Mouse (Mus musculus) CH12.LX (cell line): ENCODE measurements at regions not wholly inside any gene's neighbourhood (a gene's known extent, or its start where the extent isn't known, plus 50 kb on each side); places are given as distances from the start of the nearest gene placed in this dataset.
A peak's percentile ranks its signal among the peaks of the same experiment; 100 is the strongest.

Experiments used
- DNase-seq: peaks from one replicate; pipeline ENCODE4 v3.0.0-alpha.2; 2013; ENCODE audit errors: extremely low read depth
- H3K27ac ChIP-seq: 2 replicates; pipeline ENCODE4 v1.5.1; 2012; ENCODE audit warnings: low read depth, mild to moderate bottlenecking, control low read depth, moderate library complexity; ENCODE audit not compliant: insufficient read depth
- H3K27me3 ChIP-seq: replicated peaks from 2 replicates; pipeline ENCODE3; 2012; ENCODE audit warnings: inconsistent platforms
- H3K36me3 ChIP-seq, 2 experiments: replicated peaks in 1 of 2; 2 replicates each; pipeline versions ENCODE3 to v1.6.1; 2012; ENCODE audit warnings: inconsistent platforms in 1 of 2, low read length in 1 of 2, mild to moderate bottlenecking in 1 of 2, mixed read lengths in 1 of 2, moderate library complexity in 1 of 2; ENCODE audit not compliant: control insufficient read depth in 1 of 2, insufficient read depth in 1 of 2
- H3K4me1 ChIP-seq, 2 experiments: 2 replicates each; pipeline ENCODE4 v1.6.1; 2012; ENCODE audit warnings: inconsistent platforms in 1 of 2, moderate library complexity in 1 of 2; ENCODE audit not compliant: insufficient read depth in 2 of 2, control insufficient read depth in 1 of 2
- H3K4me2 ChIP-seq: 2 replicates; pipeline ENCODE4 v1.6.1; 2012; ENCODE audit warnings: low read depth, mild to moderate bottlenecking, control low read depth; ENCODE audit not compliant: poor library complexity, insufficient read depth, severe bottlenecking
- H3K4me3 ChIP-seq, 3 experiments: fragments of 150-350 bp in 1 of 3; sonication (generic) in 1 of 3; replicated peaks in 1 of 3; 2 replicates each; pipeline versions ENCODE3 to v1.5.1; 2011 to 2012; ENCODE audit warnings: low read depth in 2 of 3, low read length in 2 of 3, mild to moderate bottlenecking in 2 of 3, moderate library complexity in 2 of 3, control low read depth in 1 of 3, improper control_type of control experiment in 1 of 3, inconsistent platforms in 1 of 3, mixed read lengths in 1 of 3; ENCODE audit not compliant: poor library complexity in 1 of 3
- H3K79me2 ChIP-seq: replicated peaks from 2 replicates; pipeline ENCODE4 v1.6.1; 2012; ENCODE audit warnings: mild to moderate bottlenecking, moderate library complexity; ENCODE audit not compliant: control insufficient read depth, poor library complexity, insufficient read depth, severe bottlenecking; ENCODE audit errors: extremely low read depth
- H3K9ac ChIP-seq: 2 replicates; pipeline ENCODE4 v1.6.1; 2012; ENCODE audit warnings: low read depth, mild to moderate bottlenecking, control low read depth, moderate library complexity; ENCODE audit not compliant: insufficient read depth
- H3K9me3 ChIP-seq: replicated peaks from 2 replicates; pipeline ENCODE3; 2012; ENCODE audit warnings: low read length, inconsistent platforms, mixed read lengths
- BHLHE40 ChIP-seq: IDR thresholded peaks from 2 replicates; pipeline ENCODE4 v1.6.1; 2011; ENCODE audit warnings: mild to moderate bottlenecking, low read depth, low read length, improper control_type of control experiment
- CHD1 ChIP-seq: IDR thresholded peaks from 2 replicates; pipeline ENCODE4 v1.6.1; 2012; ENCODE audit warnings: low read depth, low read length, improper control_type of control experiment, inconsistent platforms
- CTCF ChIP-seq, 2 experiments: IDR thresholded peaks in 1 of 2; conservative IDR thresholded peaks in 1 of 2; 2 replicates each; pipeline ENCODE4 v1.5.1; 2011 to 2012; ENCODE audit warnings: low read depth in 2 of 2, low read length in 2 of 2, improper control_type of control experiment in 1 of 2, inconsistent platforms in 1 of 2, mild to moderate bottlenecking in 1 of 2, moderate library complexity in 1 of 2
- E2F4 ChIP-seq: IDR thresholded peaks from 2 replicates; pipeline ENCODE4 v1.6.1; 2011; ENCODE audit warnings: low read depth, low read length, improper control_type of control experiment; ENCODE audit not compliant: insufficient replicate concordance
- ELF1 ChIP-seq: IDR thresholded peaks from 2 replicates; pipeline ENCODE4 v1.6.1; 2014; ENCODE audit warnings: low read depth, mild to moderate bottlenecking, inconsistent platforms, low read length, improper control_type of control experiment
- IRF4 ChIP-seq: IDR thresholded peaks from 2 replicates; pipeline ENCODE4 v1.6.1; 2014; ENCODE audit warnings: low read depth, mild to moderate bottlenecking, inconsistent platforms, low read length, improper control_type of control experiment
- KAT2A ChIP-seq: IDR thresholded peaks from 2 replicates; pipeline ENCODE4 v1.6.1; 2012; ENCODE audit warnings: low read length, improper control_type of control experiment, inconsistent platforms; ENCODE audit not compliant: insufficient replicate concordance
- MAX ChIP-seq: IDR thresholded peaks from 2 replicates; pipeline ENCODE4 v1.6.1; 2011; ENCODE audit warnings: low read length, improper control_type of control experiment
- MXI1 ChIP-seq: IDR thresholded peaks from 2 replicates; pipeline ENCODE4 v1.6.1; 2011; ENCODE audit warnings: mild to moderate bottlenecking, low read depth, low read length, improper control_type of control experiment
- MYC ChIP-seq: IDR thresholded peaks from 2 replicates; pipeline ENCODE4 v1.6.1; 2011; ENCODE audit warnings: low read depth, mild to moderate bottlenecking, improper control_type of control experiment, low read length
- PAX5 ChIP-seq: IDR thresholded peaks from 2 replicates; pipeline ENCODE4 v1.6.1; 2012; ENCODE audit warnings: low read length, inconsistent platforms, mixed read lengths
- POLR2AphosphoS2 ChIP-seq: IDR thresholded peaks from 2 replicates; pipeline ENCODE4 v1.6.1; 2011; ENCODE audit warnings: low read depth, low read length, improper control_type of control experiment
- RAD21 ChIP-seq: IDR thresholded peaks from 2 replicates; pipeline ENCODE4 v1.6.1; 2011; ENCODE audit warnings: low read depth, mild to moderate bottlenecking, low read length, improper control_type of control experiment, moderate library complexity
- SIN3A ChIP-seq: IDR thresholded peaks from 2 replicates; pipeline ENCODE4 v1.6.1; 2012; ENCODE audit warnings: low read length, improper control_type of control experiment, inconsistent platforms
- SMC3 ChIP-seq: IDR thresholded peaks from 2 replicates; pipeline ENCODE4 v1.6.1; 2011; ENCODE audit warnings: low read depth, low read length, improper control_type of control experiment
- TBP ChIP-seq: conservative IDR thresholded peaks from 2 replicates; pipeline ENCODE4 v1.6.1; 2011; ENCODE audit warnings: low read depth, low read length, improper control_type of control experiment
- TCF12 ChIP-seq: IDR thresholded peaks from 2 replicates; pipeline ENCODE4 v1.6.1; 2014; ENCODE audit warnings: low read depth, mild to moderate bottlenecking, inconsistent platforms, low read length, improper control_type of control experiment
- USF1 ChIP-seq: IDR thresholded peaks from 2 replicates; pipeline ENCODE4 v1.6.1; 2014; ENCODE audit warnings: low read depth, mild to moderate bottlenecking, inconsistent platforms, low read length, improper control_type of control experiment
- ZKSCAN1 ChIP-seq: IDR thresholded peaks from 2 replicates; pipeline ENCODE4 v1.6.1; 2012; ENCODE audit warnings: low read depth, inconsistent platforms, low read length, improper control_type of control experiment, borderline replicate concordance
- dilution Hi-C: fragments of 300-500 bp; cut with MboI; formaldehyde crosslinking; loops from 2 replicates; pipeline ENCODE4 v1.14.3; 2020; ENCODE audit warnings: low sequenced_read_pairs; ENCODE audit not compliant: extremely low pct_unique_long_range_greater_than_20kb, extremely low pct_ligation_motif_present
- in situ Hi-C: fragments of 300-500 bp; cut with MboI; formaldehyde crosslinking; loops from 3 replicates; pipeline ENCODE4 v1.14.3; 2019; ENCODE audit warnings: low sequenced_read_pairs, low pct_ligation_motif_present, low pct_unique_long_range_greater_than_20kb, mixed read lengths

DNA sequence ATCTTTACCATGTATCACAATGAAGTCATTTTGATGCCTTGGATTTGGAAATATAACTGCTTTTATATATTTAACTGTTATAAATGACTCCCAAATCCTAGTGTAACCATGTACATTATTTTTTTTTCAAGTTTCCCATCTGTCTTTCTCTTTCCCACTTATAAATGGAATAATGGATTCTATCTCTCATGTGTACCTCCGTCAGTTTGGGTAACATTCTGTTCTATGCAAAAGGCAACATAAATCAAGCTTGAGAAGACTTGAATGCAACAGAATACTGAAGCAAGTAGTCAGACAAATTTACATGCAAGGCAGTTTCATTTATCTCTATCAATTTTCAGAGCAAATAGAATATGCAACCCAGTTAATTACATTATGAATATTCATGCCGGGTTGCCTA is 81.4 kb upstream of the C030005K15Rik start:
- no peak overlapping the region for H3K27ac ChIP-seq
- no peaks in the 10 kb centered on the region for H3K4me1 ChIP-seq
- H3K9ac ChIP-seq = no peak overlapping the region
- no peaks in the 10 kb centered on the region for H3K36me3 ChIP-seq
- no peaks in the 10 kb centered on the region for H3K9me3 ChIP-seq
- no peak overlapping the region for H3K4me3 ChIP-seq
- dilution Hi-C loops (no loop called here), in situ Hi-C loops (no loop called here)
- no peaks in the 10 kb centered on the region for H3K27me3 ChIP-seq
- TF ChIP-seq RAD21 (no peak), MYC (no peak), BHLHE40 (no peak), MAX (no peak), POLR2AphosphoS2 (no peak), PAX5 (no peak), E2F4 (no peak), CHD1 (no peak), ELF1 (no peak), CTCF (conservative IDR thresholded peaks at IDR 0.05 in 1 of 2, IDR thresholded peaks at IDR 0.05 in 1 of 2; ENCODE audit: low read depth in 2 of 2, low read length in 2 of 2) (no peak), ZKSCAN1 (no peak), TCF12 (no peak), IRF4 (no peak), SIN3A (no peak)
- DNase-seq = no peak
- H3K4me2 ChIP-seq = no peak overlapping the region
- H3K79me2 ChIP-seq = no peaks in the 10 kb centered on the region

DNA sequence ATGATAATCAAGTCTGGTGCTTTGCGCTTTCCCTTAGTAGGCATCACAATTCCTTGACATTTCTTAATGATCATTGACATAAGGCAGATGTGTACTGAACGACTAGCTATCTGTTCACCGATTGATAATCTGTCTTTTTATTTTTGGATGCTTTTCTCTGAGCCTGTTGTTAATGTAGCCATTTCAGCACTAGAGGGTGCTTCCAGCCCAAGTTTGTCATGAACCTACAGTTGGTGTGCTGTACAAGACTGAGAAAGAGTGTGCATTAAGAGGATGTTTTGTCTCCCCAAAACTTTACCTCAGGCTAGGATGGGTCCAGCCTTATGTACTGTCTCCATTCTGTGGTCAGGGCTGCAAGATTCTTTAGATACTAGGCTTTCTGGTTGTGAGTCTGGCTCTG is 116.0 kb upstream of the C030005K15Rik start:
- dilution Hi-C loops = no loop called here
- peak; percentile 11 for DNase-seq
- Histone ChIP-seq H3K4me1 (0 out of 4 replicates have a peak, but pooled peaks cover 0 to 3% of the 10 kb centered on the region in 2 experiments), H3K27me3 (no peaks in the 10 kb centered on the region), H3K36me3 (no peaks in the 10 kb centered on the region), H3K79me2 (no peaks in the 10 kb centered on the region), H3K9me3 (no peaks in the 10 kb centered on the region), H3K27ac (no peak overlapping the region), H3K9ac (no peak overlapping the region), H3K4me3 (no peak overlapping the region), H3K4me2 (no peak overlapping the region)
- peak; percentile 40; the same call in 1 of the 2 replicates for TF ChIP-seq SMC3
- TF ChIP-seq MXI1 = no peak
- no peak for TF ChIP-seq PAX5
- TF ChIP-seq BHLHE40 = no peak
- no peak for TF ChIP-seq SIN3A
- TF ChIP-seq E2F4 = no peak
- no peak for TF ChIP-seq KAT2A
- no peak for TF ChIP-seq MAX
- TF ChIP-seq USF1 = no peak
- no peak for TF ChIP-seq MYC
- TF ChIP-seq CTCF (conservative IDR thresholded peaks at IDR 0.05 in 1 of 2, IDR thresholded peaks at IDR 0.05 in 1 of 2; ENCODE audit: low read depth in 2 of 2, low read length in 2 of 2) = peak in 1 of 2 experiments; percentile 59; a peak in 2 of 4 replicates
- peak; percentile 66 for TF ChIP-seq RAD21
- no peak for TF ChIP-seq TBP
- in situ Hi-C loops = no loop called here
